Mouse (Mus musculus) CH12.LX (cell line): Measurements from ENCODE around the gene 1700016H13Rik. TPM values are rescaled to one million over a fixed set of nuclear protein-coding genes. Genes with fewer than 3 reads are reported as not detected.

ENCODE experiments used
- DNase-seq: peaks from one replicate; pipeline ENCODE4 v3.0.0-alpha.2; 2013; ENCODE audit errors: extremely low read depth
- H3K27ac ChIP-seq: 2 replicates; pipeline ENCODE4 v1.5.1; 2012; ENCODE audit warnings: low read depth, mild to moderate bottlenecking, control low read depth, moderate library complexity; ENCODE audit not compliant: insufficient read depth
- H3K27me3 ChIP-seq: replicated peaks from 2 replicates; pipeline ENCODE3; 2012; ENCODE audit warnings: inconsistent platforms
- H3K36me3 ChIP-seq, 2 experiments: replicated peaks in 1 of 2; 2 replicates each; pipeline versions ENCODE3 to v1.6.1; 2012; ENCODE audit warnings: inconsistent platforms in 1 of 2, low read length in 1 of 2, mild to moderate bottlenecking in 1 of 2, mixed read lengths in 1 of 2, moderate library complexity in 1 of 2; ENCODE audit not compliant: control insufficient read depth in 1 of 2, insufficient read depth in 1 of 2
- H3K4me1 ChIP-seq, 2 experiments: 2 replicates each; pipeline ENCODE4 v1.6.1; 2012; ENCODE audit warnings: inconsistent platforms in 1 of 2, moderate library complexity in 1 of 2; ENCODE audit not compliant: insufficient read depth in 2 of 2, control insufficient read depth in 1 of 2
- H3K4me2 ChIP-seq: 2 replicates; pipeline ENCODE4 v1.6.1; 2012; ENCODE audit warnings: low read depth, mild to moderate bottlenecking, control low read depth; ENCODE audit not compliant: poor library complexity, insufficient read depth, severe bottlenecking
- H3K4me3 ChIP-seq, 3 experiments: fragments of 150-350 bp in 1 of 3; sonication (generic) in 1 of 3; replicated peaks in 1 of 3; 2 replicates each; pipeline versions ENCODE3 to v1.5.1; 2011 to 2012; ENCODE audit warnings: low read depth in 2 of 3, low read length in 2 of 3, mild to moderate bottlenecking in 2 of 3, moderate library complexity in 2 of 3, control low read depth in 1 of 3, improper control_type of control experiment in 1 of 3, inconsistent platforms in 1 of 3, mixed read lengths in 1 of 3; ENCODE audit not compliant: poor library complexity in 1 of 3
- H3K79me2 ChIP-seq: replicated peaks from 2 replicates; pipeline ENCODE4 v1.6.1; 2012; ENCODE audit warnings: mild to moderate bottlenecking, moderate library complexity; ENCODE audit not compliant: control insufficient read depth, poor library complexity, insufficient read depth, severe bottlenecking; ENCODE audit errors: extremely low read depth
- H3K9ac ChIP-seq: 2 replicates; pipeline ENCODE4 v1.6.1; 2012; ENCODE audit warnings: low read depth, mild to moderate bottlenecking, control low read depth, moderate library complexity; ENCODE audit not compliant: insufficient read depth
- H3K9me3 ChIP-seq: replicated peaks from 2 replicates; pipeline ENCODE3; 2012; ENCODE audit warnings: low read length, inconsistent platforms, mixed read lengths
- BHLHE40 ChIP-seq: IDR thresholded peaks from 2 replicates; pipeline ENCODE4 v1.6.1; 2011; ENCODE audit warnings: mild to moderate bottlenecking, low read depth, low read length, improper control_type of control experiment
- CHD1 ChIP-seq: IDR thresholded peaks from 2 replicates; pipeline ENCODE4 v1.6.1; 2012; ENCODE audit warnings: low read depth, low read length, improper control_type of control experiment, inconsistent platforms
- CHD2 ChIP-seq: IDR thresholded peaks from 2 replicates; pipeline ENCODE4 v1.6.1; 2011; ENCODE audit warnings: low read length, improper control_type of control experiment
- E2F4 ChIP-seq: IDR thresholded peaks from 2 replicates; pipeline ENCODE4 v1.6.1; 2011; ENCODE audit warnings: low read depth, low read length, improper control_type of control experiment; ENCODE audit not compliant: insufficient replicate concordance
- ELF1 ChIP-seq: IDR thresholded peaks from 2 replicates; pipeline ENCODE4 v1.6.1; 2014; ENCODE audit warnings: low read depth, mild to moderate bottlenecking, inconsistent platforms, low read length, improper control_type of control experiment
- EP300 ChIP-seq: IDR thresholded peaks from 2 replicates; pipeline ENCODE4 v1.6.1; 2011; ENCODE audit warnings: low read length, improper control_type of control experiment
- HCFC1 ChIP-seq: IDR thresholded peaks from 2 replicates; pipeline ENCODE4 v1.6.1; 2012; ENCODE audit warnings: low read depth, mild to moderate bottlenecking, inconsistent platforms, low read length, improper control_type of control experiment
- KAT2A ChIP-seq: IDR thresholded peaks from 2 replicates; pipeline ENCODE4 v1.6.1; 2012; ENCODE audit warnings: low read length, improper control_type of control experiment, inconsistent platforms; ENCODE audit not compliant: insufficient replicate concordance
- MAX ChIP-seq: IDR thresholded peaks from 2 replicates; pipeline ENCODE4 v1.6.1; 2011; ENCODE audit warnings: low read length, improper control_type of control experiment
- MEF2A ChIP-seq: IDR thresholded peaks from 2 replicates; pipeline ENCODE4 v1.6.1; 2014; ENCODE audit warnings: low read depth, mild to moderate bottlenecking, inconsistent platforms, low read length, improper control_type of control experiment, borderline replicate concordance
- POLR2A ChIP-seq: IDR thresholded peaks from 2 replicates; pipeline ENCODE4 v1.6.1; 2011; ENCODE audit warnings: low read depth, mild to moderate bottlenecking, improper control_type of control experiment, low read length
- RCOR1 ChIP-seq: conservative IDR thresholded peaks from 2 replicates; pipeline ENCODE4 v1.6.1; 2012; ENCODE audit warnings: low read depth, mild to moderate bottlenecking, inconsistent platforms, low read length, improper control_type of control experiment
- SIN3A ChIP-seq: IDR thresholded peaks from 2 replicates; pipeline ENCODE4 v1.6.1; 2012; ENCODE audit warnings: low read length, improper control_type of control experiment, inconsistent platforms
- ZC3H11A ChIP-seq: IDR thresholded peaks from 2 replicates; pipeline ENCODE4 v1.6.1; 2012; ENCODE audit warnings: low read depth, mild to moderate bottlenecking, inconsistent platforms, low read length, improper control_type of control experiment
- ZMIZ1 ChIP-seq: IDR thresholded peaks from 2 replicates; pipeline ENCODE4 v1.6.1; 2012; ENCODE audit warnings: low read depth, mild to moderate bottlenecking, inconsistent platforms, low read length, improper control_type of control experiment
- ZNF384 ChIP-seq: IDR thresholded peaks from 2 replicates; pipeline ENCODE4 v1.6.1; 2012; ENCODE audit warnings: low read depth, low read length, improper control_type of control experiment, inconsistent platforms
- dilution Hi-C: fragments of 300-500 bp; cut with MboI; formaldehyde crosslinking; loops from 2 replicates; pipeline ENCODE4 v1.14.3; 2020; ENCODE audit warnings: low sequenced_read_pairs; ENCODE audit not compliant: extremely low pct_unique_long_range_greater_than_20kb, extremely low pct_ligation_motif_present
- in situ Hi-C: fragments of 300-500 bp; cut with MboI; formaldehyde crosslinking; loops from 3 replicates; pipeline ENCODE4 v1.14.3; 2019; ENCODE audit warnings: low sequenced_read_pairs, low pct_ligation_motif_present, low pct_unique_long_range_greater_than_20kb, mixed read lengths
- polyA plus RNA-seq: library from polyadenylated mRNA; unstranded; fragments of >175 nt; gene quantifications from 2 replicates; pipeline ENCODE4 v1.2.1, GENCODE M21; 2012; ENCODE audit warnings: low read depth; ENCODE audit not compliant: insufficient read length
- total RNA-seq, 2 experiments: library from RNA; depleted of rRNA; stranded (reverse); fragments of 300-350 nt in 1 of 2; fragments of >200 nt in 1 of 2; gene quantifications; 2 replicates each; pipeline ENCODE4 v1.2.3; 2012 to 2014

1700016H13Rik gene
- total and polyA plus RNA-seq, 3 experiments = not detected

- Histone ChIP-seq H3K4me1 (no peaks in the 10 kb centered on the region), H3K27me3 (no peaks in the 10 kb centered on the region), H3K79me2 (no peaks in the 10 kb centered on the region), H3K27ac (no peak overlapping the region), H3K4me2 (no peak overlapping the region), H3K9ac (no peak overlapping the region), H3K4me3 (no peak overlapping the region), H3K36me3 (no peaks in the 10 kb centered on the region), H3K9me3 (no peaks in the 10 kb centered on the region)
- in situ Hi-C loops (no loop called here), dilution Hi-C loops (no loop called here)
- DNase-seq = no peak
- TF ChIP-seq POLR2A (no peak), HCFC1 (no peak), ZNF384 (no peak), KAT2A (no peak), MAX (no peak)
Observed at GRCm38 (mm10) chr5:103620301-103620973, 35.4 kb downstream of the 1700016H13Rik start.

GRCm38 (mm10) chr5:103617191-103617590 is 38.6 kb downstream of the 1700016H13Rik start:
- TF ChIP-seq CHD2 = no peak
- TF ChIP-seq ZNF384 = no peak
- no peak for TF ChIP-seq POLR2A
- TF ChIP-seq E2F4 = no peak
- TF ChIP-seq HCFC1 = no peak
- TF ChIP-seq BHLHE40 = no peak
- TF ChIP-seq MEF2A = no peak
- no peak for TF ChIP-seq ZC3H11A
- TF ChIP-seq ZMIZ1 = no peak
- no peak for TF ChIP-seq EP300
- no peak for TF ChIP-seq CHD1
- TF ChIP-seq MAX = no peak
- no peak for TF ChIP-seq RCOR1
- no peak overlapping the region for H3K9ac ChIP-seq
- H3K79me2 ChIP-seq = no peaks in the 10 kb centered on the region
- DNase-seq = no peak
- in situ Hi-C loops (no loop called here), dilution Hi-C loops (no loop called here)
- H3K27me3 ChIP-seq = no peaks in the 10 kb centered on the region
- H3K27ac ChIP-seq = no peak overlapping the region
- no peaks in the 10 kb centered on the region for H3K9me3 ChIP-seq
- H3K4me3 ChIP-seq = no peak overlapping the region
- peaks cover 0 to 3% of the 10 kb centered on the region in 2 experiments; a peak in 1 of 4 replicates for H3K4me1 ChIP-seq
- no peak overlapping the region for H3K4me2 ChIP-seq
- no peaks in the 10 kb centered on the region for H3K36me3 ChIP-seq

GRCm38 (mm10) chr5:103614356-103614755 is 41.5 kb downstream of the 1700016H13Rik start:
- H3K36me3 ChIP-seq = no peaks in the 10 kb centered on the region
- in situ Hi-C loops = no loop called here

More at GRCm38 (mm10) chr5:103614356-103614755, 41.5 kb downstream of the 1700016H13Rik start:
- H3K27me3 ChIP-seq = no peaks in the 10 kb centered on the region
- H3K4me2 ChIP-seq = no peak overlapping the region
- H3K27ac ChIP-seq = no peak overlapping the region
- no peak for DNase-seq
- dilution Hi-C loops = no loop called here
- TF ChIP-seq ELF1 (no peak), HCFC1 (no peak), SIN3A (no peak)
- H3K79me2 ChIP-seq = no peaks in the 10 kb centered on the region
- H3K9me3 ChIP-seq = no peaks in the 10 kb centered on the region
- no peak overlapping the region for H3K9ac ChIP-seq
- no peak overlapping the region for H3K4me3 ChIP-seq
- peaks cover 0 to 3% of the 10 kb centered on the region in 2 experiments; a peak in 1 of 4 replicates for H3K4me1 ChIP-seq
